Mouse (Mus musculus) MEL-GATA-1-ER (cell line): ENCODE measurements at regions not wholly inside any gene's neighbourhood (a gene's known extent, or its start where the extent isn't known, plus 50 kb on each side); places are given as distances from the start of the nearest gene placed in this dataset.
A peak's percentile ranks its signal among the peaks of the same experiment; 100 is the strongest.

Experiments
- DNase-seq: peaks from one replicate; pipeline ENCODE4 v3.0.0-alpha.2; 2012; ENCODE audit warnings: low read depth; ENCODE audit errors: extremely low read depth

DNA sequence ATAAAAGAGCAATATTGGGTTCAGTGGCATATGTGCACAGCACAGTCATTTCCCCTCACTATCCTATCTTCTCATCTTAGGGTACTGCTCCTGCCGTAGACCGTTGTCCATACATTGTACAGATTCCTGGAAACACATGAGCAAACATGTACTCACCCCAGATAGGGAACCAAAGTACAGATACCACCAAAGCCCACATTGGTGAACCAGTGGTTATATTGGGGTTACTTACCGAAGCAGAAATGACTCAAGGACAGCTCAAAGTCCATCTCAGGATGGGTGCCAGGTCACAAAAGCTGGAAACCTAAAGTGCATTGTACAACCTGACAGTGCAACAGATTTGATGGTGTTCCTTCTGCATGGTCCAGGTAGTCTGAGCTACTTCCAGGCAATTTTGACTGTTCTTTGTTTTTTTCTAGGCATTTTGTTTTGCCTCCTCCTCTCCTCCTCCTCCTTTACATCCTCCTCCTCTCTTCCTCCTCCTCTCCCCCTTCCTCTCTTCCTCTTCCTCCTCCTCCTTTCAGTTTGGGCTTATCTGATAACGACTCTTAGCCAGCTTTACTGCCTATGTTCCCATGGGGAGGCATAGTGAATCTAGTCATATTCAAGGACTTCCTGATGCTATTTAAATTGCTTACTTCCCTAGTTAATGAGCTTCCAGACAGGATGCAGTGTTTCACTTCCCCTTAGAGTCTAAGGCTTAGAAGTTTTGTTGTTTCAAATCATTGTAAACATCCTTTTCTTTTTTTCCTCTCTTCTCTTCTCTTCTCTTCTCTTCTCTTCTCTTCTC lies 65.1 kb upstream of the Tab2 start:
- no peak for DNase-seq

DNA sequence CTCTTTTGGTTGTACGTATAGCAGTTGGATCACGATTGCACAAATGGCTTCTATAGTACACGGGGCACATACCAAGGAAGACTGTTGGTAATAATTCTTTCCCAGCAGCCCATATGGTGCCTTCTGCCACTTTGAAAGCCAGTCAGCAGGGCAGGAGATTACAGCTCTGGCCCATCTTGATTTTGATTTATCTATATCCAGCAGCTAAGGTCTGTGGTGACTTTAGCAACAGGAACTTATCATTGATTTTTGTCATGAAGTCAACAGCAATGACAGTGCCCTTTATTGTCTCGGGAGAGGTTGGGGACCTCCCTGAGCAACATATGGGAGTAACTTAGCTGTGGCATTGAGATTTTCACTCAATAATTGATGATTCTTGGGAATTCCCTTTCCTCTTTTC lies 64.1 kb upstream of the Tab2 start:
- DNase-seq = no peak

DNA sequence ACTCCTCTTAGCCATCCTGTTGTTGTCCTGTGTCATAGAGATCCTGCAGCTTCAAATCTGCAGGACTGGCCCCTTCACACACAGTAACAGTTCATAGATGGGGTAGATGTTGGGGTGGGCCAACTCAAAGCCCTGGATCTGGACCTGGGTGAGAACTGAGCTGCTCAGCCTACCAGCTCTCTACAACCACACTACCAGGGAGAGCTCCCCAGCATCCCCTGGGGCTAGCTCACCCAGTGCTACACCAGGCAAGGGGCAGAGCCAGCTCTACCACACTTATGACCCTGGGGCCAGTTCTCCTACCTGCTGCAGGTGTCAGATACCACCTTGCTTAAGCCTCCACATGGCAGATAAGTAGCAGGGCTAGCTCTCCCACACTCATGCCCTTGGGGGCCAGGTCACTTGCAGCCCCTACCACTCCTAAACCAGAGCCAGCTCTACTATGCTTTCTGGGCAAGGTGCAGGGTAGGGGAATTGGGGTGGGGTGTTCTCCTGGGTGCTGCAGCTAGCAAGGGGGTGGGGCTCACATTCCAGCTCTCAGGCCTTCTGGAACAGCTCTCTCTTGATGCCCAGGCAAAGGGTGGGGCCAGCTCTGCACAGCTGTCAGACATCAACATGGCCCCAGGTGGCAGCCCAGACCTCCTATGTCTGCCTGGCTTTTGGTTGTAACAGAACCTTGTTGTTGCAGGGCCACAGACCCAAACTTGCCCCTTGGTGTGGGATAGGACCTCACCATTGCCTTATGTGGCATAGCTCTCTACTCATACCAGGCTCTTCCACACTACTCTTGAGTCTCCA lies 62.4 kb upstream of the Tab2 start:
- no peak for DNase-seq

DNA sequence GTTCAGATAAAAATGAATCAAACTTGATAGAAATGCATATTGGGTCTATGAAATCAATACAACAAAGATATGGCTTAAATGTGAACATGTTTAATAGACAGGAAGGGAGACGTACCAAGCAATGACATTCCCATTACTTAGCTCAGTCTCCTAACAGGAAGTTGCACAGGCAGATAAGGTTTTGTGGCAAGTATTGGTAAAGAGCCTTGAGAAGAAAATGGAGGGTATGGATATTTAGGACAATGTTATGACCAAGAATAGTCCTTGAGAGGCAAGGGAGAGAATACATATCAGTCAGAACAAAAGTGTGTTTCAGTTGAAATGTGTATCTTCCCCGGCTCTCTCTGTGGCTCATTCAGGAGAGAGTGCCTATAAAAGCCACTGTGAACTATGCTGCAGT lies 60.7 kb upstream of the Tab2 start:
- no peak for DNase-seq

DNA sequence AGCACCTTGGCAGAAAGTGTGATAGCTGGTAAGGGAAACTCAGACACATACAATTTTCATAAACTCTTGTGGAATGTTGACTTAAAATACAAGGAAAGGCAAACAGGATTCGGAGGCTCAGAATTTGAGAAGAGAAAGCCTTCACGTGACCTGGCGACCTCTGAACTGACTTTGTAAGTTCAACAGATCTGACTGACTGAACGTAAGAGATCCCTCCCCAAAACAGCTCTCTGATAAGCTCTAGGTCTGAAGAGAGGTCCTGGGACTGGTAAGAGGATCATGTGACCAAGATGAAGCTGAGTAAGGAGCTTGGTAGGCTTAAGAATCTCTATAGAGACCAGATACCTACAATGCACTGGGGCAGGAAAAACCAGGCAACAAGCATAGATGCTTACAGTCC lies 55.7 kb upstream of the Tab2 start:
- no peak for DNase-seq

DNA sequence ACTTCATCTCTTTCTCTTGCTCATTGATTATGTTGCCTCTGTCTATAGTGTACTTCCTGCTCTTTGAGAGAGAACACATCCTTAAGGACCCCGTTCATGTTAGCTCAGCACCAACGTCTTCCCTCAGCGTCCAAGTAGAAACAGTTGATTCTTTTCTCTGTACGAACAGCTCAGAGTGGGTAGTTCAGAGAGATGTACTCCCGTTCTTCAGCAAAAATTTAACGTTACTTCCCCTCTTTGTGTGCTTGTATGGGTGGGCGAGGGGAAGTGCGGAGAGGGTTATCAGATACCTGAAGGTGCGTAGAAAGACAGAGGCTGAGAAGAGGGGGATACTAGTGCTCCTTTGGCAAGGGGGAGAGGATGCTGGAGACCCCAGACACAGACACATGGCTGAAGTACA lies 55.1 kb upstream of the Tab2 start:
- DNase-seq = no peak

DNA sequence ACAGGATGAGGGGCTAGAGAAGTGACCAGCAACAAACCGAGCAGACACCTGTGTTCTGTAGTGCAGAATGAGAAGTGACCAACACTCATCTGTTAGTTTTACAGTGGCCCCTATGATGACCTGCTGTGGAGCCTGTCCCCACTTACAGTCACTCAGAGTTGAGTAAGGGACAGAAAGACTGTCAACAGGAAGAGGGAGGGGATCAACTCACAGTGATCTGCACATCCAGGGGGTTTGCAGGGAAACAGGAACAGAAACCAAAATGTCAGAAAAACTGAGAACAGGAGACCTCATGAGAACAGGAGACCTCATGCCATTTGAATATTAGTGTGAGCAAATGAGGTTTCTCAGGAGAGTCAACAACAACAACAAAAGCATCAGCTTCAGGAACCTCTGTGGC lies 53.8 kb upstream of the Tab2 start:
- DNase-seq = no peak

DNA sequence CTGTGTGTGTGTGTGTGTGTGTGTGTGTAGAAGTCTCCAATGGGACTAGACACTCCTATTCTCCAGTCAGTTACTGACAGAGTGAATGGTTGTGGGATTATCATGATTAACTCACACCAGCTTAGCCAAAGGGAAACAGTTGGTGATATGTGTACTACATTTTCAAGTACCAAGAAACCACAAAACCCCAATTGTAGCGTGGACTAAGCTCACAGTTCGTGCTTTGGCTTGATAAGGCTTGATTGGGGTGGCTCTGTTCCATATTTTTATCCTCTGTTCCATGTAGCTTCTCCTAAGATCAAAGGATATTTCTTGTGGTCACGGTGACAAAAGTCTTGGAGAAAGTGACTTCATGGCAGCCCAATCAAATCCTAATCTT lies 51.9 kb upstream of the Tab2 start:
- DNase-seq = peak; percentile 80

DNA sequence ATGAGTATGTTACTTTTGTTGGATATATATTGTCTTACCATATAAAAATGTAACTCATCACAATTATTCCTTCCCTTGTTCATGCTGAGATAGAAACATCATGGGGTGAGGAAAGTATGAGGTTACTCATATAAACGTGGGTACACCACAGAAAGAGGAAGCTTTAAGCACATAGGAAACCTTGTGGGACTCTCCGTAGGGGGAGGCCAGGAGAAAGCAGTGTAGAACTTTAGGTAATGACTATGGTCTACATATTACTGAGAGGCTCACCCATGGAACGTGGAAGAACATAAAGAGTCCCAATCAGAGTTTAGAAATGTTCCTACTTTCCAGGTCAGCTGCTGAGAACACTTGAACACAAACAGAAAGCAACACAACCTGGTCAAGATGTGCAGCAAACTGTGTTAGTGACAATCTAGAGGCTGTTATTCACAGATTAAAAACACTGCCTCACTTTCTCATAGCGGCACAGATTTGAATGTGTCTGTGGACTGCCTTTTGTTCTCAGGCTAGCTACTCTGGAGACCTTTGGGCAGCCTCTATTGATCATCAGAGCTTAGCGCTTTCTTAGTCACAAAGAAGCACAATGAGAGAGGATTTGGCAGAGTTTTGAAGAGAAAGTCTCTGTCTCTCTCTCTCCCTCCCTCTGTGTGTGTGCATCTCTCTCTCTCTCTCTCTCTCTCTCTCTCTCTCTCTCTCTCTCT lies 51.4 kb upstream of the Tab2 start:
- no peak for DNase-seq
